Mouse (Mus musculus) liver, postnatal 0 days (tissue): ENCODE data around the gene Sacs.

ENCODE experiments used
- CTCF ChIP-seq: sonication (generic); IDR thresholded peaks from 2 replicates; pipeline ENCODE4 v1.5.1; 2016; ENCODE audit warnings: antibody characterized with exemption, low read depth
- EP300 ChIP-seq: IDR thresholded peaks from 2 replicates; pipeline ENCODE4 v1.6.1; 2016; ENCODE audit warnings: antibody characterized with exemption, low read depth, mild to moderate bottlenecking

- TF ChIP-seq CTCF (no peak), EP300 (no peak)
Measured at GRCm38 (mm10) chr14:61223740-61224139, 85.5 kb downstream of the Sacs start.
